Mouse (Mus musculus) T-cell, adult 2 months (primary cell): ENCODE results near the gene Ugt1a10.

Experiments
- DNase-seq: peaks from one replicate; pipeline ENCODE4 v3.0.0; 2022; ENCODE audit warnings: low spot score

Ugt1a10 gene

DNA sequence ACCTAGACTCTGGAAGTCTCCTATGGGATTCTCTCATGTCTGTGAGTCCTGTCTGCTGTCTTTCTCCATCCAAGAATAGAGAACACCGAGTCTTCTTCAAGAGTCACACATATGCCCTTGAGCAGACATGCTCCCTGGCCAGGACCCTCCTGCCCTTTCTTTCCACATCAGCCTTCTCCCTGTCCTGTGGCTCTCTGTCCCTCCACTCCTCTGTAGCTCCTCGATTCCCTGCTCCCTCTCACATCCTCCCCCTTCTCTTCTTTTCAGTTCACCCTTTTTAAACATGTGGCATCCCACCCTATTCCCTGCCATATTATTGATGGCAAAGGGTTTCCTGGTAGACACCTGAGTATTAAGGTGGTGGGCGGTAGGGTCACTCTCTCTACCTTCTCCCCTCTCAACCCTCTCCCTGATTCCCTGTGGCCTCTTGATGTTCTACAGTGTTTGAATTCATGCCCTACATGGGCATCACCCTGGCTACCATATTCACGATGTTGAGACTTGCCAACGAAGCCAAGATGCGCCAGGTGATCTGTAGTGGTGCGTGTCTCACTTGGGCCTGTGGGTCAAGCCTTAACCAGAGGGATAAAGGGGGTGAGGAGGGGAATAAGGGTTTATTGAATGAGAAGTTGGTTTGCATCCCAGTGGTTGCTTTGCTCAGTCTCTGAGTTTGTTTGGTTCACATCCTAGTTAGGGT lies 176.8 kb downstream of the Ugt1a10 start:
- DNase-seq = no peak

DNA sequence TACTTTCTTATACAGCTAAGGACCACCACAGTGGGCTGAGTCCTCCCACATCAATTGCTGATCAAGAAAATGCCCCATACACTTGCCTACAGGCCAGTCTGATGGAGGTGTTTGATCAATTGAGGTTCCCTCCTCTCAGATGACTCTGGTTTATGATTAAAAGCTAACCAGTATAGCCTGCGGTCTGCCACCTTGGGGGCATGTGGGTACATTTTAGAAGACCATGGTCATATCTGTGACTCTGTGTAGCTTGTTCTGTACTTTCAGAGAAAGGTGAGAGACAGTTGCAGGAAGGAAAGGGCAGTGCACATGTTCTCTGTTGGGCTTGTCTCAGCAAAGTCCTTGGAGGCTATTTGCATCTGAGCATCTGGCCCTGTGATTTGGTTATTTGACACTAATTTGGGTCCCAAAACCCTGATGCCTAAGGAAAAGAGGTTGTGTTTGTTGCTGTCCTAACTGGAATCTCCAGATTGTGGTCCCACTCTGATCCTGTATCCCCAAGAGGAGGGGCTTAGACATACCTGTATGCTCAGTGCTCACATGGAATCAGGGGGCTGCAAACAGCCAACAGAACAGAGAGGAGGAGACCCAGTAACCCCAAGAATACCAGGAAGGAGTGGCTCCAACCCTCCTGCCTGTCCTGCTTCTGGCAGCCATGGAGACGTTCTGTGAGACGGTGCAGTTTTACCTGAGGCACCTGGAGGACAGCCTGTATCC lies 177.6 kb downstream of the Ugt1a10 start:
- DNase-seq = no peak

DNA sequence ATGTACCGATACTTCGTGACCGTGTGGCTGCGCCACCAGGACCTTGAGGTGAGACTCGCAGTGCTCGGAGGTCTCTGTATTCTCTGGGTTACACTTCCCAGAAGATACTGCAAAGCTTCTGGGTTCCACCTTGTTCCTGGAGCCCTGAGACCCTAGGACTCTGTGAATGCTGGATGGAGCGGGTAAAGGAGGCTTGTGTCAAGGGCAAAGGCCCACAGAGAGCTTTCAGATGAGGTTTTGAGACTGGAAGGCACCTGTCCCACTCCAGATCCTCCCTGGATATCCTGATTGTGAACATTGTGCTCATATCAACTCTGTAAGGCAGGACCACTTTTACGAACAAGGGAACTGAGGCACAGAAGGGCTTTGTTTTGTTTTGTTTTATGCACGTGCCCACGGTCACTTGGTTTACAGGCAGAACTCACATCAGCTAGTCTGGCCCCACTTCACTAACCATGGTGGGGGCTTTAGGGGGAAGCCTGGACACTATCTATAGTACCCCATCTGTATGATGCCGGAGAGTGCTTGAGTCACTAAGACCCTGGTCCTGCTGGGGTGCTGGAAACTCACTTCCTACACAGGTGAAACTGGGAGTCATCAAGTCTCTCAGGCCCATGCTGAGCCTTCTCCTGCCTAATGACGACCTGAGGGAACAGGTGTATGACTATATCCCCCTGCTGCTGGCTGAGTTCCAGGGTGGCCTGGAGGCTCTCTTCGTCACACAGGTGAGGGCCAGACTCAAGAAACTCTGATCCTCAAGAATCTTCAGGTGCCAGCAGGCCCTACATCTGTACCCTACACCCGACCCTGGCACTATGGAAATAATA lies 178.4 kb downstream of the Ugt1a10 start:
- no peak for DNase-seq

DNA sequence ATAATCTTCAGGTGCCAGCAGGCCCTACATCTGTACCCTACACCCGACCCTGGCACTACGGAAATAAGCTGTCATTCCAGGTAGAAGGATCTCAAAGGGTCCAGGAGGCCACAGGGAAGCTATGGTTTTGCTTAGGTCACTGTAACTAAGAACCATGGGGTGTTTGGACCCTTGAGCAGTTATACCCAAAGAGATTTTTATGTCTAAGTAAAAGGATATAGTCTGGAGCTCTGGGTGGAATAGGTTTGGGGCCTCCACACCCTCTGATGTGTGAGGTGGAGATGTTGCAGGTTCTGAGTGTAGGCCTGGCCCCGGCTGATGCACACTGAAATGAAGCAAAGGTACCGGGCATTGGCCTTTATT lies 179.0 kb downstream of the Ugt1a10 start:
- DNase-seq = no peak

DNA sequence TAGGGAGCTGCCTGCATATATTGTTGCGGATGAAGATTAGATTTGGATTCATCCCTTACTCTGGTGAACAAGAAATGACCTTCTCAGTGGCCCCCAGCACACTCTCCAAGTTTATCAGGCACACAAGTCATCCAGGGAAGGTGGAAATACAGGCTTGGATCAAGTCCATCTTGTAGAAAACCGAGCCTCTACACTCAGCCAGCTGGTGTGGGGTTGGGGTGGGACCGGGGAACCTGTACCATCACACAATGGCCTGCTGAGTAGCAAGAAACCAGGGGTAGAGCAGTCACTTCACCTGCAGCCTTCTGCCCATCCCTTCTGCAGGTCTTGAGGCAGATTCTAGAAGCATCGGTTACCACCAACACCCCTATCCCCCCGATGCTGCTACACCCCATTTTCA lies 179.5 kb downstream of the Ugt1a10 start:
- no peak for DNase-seq

DNA sequence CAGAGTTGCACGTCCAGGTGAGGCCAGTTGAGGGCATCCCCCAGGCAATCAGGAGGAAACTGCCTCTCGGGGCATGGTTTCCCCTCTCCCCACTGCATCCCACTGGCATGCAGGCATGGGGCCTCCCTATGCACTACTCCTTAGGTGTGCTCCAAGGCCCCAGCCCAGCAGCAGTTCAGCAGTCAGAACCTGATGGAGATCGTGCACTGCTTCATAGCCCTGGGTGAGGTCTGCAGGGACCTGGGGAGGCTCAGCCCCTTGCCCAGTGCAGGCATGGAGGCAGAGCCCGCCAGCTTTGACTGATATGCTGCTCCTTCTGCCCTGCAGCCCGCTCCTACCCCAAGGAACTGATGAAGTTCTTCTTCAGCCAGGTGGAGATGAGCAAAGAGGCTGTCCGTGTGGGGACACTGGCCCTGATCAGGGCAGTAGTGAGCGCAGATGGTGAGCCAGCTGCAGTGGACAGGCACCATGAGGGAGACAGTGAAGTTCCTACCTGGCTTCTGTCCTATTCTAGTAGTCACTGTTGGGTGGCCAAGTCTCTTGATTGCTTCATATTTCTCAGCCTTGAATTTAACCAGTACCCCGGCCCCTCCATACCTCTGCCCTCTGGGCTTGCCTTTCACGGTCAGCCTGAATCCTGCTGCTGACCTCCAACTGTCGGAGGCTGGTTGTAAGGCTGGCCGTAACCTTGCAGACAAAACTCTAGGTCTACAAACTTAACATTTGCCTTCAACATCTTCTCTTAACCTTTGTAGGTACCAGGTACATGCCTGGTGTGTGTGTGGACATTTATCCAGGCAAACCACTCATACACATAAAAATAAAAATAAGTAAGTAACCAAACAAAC lies 180.1 kb downstream of the Ugt1a10 start:
- no peak for DNase-seq

DNA sequence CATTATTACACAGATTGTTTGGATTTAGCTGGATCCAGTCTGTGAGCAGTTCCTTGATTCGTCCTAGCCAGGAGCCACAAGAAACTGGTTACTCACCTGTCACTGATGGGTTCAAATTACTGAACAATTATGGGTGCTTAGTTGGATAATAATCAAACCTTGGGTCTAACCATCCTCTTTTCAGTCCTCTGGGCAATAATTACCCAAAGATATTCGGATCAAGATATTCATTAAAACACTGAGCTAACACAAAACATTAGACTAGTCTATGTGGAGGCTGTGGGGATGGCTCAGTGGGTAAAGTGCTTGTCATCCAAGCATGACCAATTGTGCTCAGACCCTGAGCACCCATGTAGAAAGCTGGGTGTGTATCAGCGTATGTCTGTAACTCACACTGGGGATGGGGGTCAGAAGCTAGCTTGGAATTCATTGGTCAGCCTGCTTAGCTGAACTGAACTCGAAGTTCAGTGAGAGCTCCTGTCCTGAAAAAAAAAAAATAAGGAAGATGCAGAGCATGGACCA lies 180.8 kb downstream of the Ugt1a10 start:
- DNase-seq = no peak

DNA sequence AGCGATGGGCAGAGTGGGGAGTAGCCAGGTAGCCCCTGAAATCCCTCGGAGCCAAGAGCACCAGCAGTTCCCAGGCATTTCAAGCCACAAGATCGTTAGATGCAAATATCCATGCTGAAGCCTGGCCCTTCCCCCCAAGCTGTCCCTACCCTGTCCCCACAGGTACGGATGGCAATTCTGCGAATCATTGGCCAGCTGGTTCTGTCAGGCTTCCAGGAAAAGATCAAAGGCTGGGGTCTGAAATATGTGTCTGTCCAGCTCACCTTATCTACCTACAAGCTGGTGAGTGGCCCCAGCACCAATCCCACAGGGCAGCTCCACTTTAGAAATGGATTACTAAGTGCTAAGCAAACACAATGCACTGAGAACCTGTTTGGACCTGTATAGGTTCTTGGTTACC lies 182.1 kb downstream of the Ugt1a10 start:
- no peak for DNase-seq

DNA sequence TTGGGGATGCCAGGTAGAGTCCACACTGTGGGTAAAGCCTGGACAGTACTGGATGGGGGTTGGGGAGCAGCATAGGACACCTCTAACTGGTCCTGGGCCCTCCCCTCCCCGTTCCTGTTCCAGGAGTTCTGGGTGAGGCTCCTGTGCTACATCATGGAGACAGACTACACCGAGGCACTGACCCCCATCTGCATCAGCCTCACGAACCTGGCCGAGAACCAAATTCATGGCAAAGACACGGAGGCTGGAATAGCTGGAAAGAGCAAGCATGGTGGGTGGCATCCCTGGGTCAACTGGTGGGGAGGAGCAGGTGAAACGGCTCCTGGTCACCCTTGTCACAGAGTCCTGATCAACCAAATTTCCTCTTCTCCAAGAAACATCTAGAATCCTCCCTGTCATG lies 183.6 kb downstream of the Ugt1a10 start:
- no peak for DNase-seq

DNA sequence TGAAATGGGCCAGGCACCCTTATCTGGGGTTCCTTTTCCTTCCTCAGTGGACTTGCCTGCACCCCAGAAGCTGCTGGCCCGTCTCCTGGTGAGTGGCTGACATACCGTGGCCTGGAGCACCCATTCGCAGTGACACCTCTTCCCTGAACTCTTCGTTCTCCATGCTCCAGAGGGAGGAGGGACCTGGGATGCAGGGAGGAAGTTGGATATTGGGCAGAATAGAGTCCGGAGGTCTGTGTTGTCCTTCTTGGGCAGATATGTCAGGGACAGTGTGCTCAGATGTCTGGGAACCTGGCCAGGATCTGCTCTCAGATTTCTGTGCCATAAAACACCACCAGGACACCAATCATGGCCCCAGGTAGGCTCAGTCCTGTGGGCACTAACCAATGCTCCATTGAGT lies 184.9 kb downstream of the Ugt1a10 start:
- no peak for DNase-seq

DNA sequence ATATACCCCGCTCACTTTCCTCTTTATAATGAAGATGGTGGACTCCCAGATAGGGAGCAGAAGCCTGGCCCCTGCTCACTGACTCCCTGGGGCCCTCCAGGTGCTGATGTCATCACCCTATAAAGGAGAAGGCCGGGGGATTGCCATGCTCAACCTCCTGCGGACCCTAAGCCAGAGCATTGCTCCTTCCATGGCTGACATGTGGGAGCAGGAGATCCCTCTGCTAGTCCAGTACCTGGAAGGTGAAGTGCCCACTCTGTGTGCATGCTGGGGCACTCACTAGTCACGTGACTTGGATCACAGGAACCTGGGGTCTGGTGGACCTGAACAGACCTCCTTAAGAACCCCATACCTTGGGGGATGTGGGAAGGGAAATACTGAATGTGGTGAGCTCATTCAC lies 185.4 kb downstream of the Ugt1a10 start:
- no peak for DNase-seq

DNA sequence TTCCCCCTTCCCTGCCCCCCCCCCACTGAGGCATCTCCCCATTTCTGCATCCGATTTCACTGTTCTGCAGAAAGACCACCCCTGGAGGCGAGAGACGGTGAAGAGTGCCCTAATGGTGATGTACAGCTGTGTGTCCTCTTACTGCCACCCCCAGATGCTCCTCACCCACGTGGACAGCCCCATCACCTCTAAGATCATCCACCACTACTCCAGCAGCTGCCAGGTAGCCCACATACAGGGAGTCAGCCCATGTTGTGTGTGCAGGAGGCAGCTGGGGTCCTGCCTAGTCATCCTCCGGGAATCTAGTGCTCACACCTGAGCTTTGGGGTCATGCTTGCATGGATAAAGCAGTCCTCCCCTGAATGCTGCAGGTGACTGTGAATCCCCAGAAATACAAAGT lies 188.7 kb downstream of the Ugt1a10 start:
- DNase-seq = no peak

DNA sequence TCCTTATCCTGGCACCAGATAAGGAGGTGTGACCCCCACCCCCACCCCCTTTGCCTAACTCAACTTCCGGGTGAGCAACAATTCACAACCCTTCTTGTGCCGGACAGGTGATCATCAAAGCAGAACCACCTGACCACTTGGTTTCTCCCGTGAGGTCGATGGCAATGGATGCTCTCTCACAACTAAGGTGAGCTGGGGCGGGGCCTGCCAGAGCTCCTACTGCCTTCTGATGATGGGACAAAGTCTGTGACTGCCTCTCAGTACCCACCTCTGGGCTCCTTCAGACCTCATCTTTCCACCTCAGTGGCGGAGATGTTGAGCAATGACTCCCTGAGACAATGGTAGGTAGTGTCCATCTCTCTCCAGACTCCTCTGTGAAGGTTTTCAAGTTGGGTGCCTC lies 190.7 kb downstream of the Ugt1a10 start:
- DNase-seq = no peak

DNA sequence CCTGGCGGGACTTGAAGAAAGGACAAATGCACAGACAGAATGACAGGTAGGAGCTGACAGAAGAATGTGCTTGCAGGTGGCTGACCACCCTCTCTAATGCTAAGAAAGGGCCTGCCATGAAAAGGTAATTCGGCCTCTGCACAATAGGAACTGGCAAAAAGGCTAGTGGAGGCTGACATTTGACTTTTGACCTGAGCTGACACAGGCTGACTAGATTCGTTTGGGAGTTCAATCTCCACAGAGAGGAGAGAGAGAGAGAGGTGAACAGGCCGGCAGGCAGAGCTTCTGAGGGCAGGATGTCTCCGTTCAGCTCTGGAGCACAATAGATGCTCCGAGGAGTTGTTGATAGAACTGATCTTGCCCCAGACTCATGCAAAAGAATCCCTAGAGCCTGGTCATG lies 191.2 kb downstream of the Ugt1a10 start:
- no peak for DNase-seq

DNA sequence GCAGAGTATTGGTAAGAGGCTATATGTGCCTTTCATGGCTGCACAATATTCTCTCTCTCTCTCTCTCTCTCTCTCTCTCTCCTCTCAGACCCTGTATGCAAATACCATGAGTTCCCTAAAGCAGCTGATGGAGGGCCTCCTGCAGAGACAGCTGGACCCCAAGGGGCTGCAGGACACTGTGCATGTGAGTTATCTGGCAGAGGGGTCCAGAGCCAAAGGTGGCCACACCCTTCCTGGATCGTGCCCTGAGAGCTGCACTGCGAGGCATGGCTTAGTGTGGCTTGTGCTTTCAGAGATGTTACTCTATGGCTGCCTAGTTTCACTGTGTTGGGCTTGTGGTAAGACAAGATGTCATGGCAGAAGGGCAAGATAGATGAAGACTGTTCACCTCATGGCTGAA lies 192.5 kb downstream of the Ugt1a10 start:
- no peak for DNase-seq

DNA sequence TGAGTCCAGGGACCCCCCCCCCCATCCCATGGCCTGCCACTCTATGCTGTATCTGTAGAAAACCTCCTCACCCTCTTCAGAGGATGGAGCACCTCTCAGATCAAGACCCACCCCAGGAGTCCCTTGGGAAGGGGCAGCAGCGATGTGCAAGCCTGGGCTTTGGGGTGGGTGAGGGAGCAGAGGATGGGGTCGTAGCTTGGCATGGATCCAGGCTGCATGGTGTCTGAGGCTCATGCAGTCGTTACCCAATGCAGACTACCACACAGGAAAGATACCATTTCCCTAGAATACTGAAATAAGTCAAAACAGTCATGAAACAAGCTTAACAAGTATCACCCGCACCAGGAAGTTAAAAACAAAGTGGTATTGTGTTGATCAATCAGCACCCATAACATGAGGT lies 193.5 kb downstream of the Ugt1a10 start:
- no peak for DNase-seq

DNA sequence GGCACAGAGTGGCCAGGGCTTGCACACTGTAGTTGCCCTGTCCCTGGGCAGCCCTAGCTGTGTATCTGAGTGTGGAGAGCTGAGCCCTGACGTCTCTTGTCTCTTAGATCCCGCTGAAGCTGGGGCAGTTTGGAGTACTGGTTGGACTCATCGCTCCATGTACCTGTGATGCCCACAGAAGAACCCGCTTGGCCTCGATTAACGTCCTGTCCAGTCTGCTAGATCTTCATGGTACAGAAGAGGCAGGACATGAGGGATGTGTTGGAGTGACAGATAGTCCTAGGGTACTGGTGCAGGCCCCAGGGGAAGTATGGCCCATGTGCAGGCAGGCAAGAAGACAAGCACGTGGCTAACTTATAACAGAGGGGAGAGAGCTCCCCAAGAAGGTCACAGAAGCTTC lies 194.4 kb downstream of the Ugt1a10 start:
- no peak for DNase-seq

DNA sequence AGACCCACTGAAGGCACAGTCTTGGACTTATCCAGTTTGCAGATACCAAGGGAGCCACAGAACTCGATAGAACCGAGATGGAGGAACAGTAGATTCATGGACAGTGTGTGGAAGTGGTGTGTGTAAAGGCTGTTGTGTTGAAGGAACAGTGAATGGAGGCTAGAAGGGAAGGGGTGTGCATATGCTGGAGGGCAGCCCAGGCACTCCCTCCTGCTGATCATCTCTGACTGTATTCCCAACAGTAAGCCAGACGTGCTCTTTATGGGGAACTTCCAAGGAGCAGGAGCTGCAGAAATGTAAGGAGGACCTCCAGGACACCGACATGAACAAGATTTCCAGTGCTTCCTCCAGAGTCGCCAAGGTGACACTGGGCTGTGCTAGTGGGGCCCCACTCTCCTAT lies 194.8 kb downstream of the Ugt1a10 start:
- DNase-seq = no peak

DNA sequence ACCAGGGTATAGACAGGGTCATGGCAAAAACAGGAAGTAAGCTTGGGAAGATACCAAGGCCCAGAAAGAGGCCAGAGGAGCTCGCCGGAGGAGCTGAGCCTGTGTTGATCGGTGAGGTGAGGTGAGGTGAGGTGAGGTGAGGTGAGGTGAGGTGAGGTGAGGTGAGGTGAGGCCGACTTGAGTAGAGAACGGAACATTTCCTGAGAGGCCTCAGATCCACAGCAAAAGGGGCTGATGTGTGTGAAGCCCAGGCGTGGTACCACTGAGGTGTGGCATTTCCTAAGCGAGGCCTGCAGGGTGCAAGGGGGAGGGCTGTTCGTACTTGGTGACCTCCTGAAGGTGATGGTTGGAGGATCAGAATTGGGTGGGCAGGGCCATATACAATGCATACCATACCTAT lies 197.9 kb downstream of the Ugt1a10 start:
- no peak for DNase-seq

DNA sequence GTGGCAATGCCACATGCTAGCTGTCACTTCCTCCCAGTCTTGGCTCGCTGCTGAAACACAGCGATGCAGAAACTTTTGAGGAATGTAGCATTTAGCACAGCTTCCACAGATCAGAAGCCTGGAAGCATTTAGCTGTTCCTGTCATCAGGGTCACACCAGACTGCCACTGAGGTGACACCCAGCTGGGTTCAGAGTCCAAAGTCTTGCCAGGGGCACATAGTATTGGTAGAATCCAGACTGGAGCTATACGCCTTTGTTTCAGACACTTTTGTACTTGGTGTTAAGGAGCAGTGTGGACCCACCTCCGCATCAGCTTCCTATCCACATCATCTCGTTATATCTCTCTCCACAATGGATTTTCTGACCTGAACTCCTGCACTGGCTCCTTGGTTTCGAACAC lies 198.4 kb downstream of the Ugt1a10 start:
- DNase-seq = no peak

DNA sequence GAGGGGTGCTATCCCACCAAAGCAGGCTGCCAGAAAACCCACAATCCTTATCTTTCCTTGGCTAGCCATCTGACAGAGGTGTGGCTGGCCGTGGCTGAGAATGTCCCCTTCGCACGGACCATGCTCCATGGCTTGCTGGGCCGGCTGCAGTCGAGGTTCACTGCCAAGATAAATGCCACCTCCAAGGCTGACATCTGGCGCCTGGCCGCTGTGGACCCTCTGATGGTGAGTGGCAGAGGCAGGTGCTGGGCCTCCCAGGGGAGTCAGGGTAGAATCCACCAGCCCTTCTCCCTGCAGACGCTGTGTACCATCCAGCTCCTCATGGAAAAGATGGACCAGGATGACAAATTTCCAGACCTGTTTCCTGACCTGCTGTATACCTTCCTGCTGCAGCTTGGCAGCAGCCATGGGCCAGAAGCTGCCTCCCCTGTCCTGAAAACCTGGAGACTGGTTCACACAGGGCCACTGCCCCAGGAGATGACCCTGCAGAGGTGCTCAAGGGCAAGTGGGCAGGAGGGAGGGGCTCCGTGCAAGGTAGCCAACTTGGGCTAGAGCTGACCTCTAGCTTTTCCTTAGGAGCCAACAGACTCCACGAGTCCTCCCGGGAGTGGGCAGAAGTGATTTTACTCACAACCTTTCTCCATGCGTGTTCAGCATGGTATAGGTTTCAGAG lies 199.7 kb downstream of the Ugt1a10 start:
- DNase-seq = no peak

DNA sequence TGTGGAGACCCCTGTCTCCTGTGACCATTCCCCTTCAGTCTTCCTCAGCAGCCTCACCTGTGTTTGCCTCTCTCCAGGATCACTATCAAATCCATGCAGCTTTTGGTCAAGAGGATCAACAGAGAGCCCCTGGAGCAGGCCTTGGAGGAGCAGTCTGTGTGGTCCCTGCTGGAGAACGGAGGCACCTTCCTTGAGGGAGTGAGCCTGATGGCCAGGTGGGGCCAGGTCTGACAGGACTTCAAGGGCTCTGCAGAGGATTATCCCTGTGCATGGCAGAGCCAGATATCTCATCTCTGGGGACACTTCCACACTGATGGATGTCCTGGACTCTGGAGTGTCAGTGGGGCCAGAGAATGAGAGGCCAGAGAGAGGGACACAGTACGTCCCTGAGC lies 200.3 kb downstream of the Ugt1a10 start:
- DNase-seq = no peak
